Mouse (Mus musculus) megakaryocyte, adult 5-6 weeks (primary cell): ENCODE data around the gene Npw. TPM values are rescaled to one million over a fixed set of nuclear protein-coding genes. Genes with fewer than 3 reads are reported as not detected.

Experiments used
- ATAC-seq: 2 replicates; pipeline ENCODE4 v1.8.0; 2016; ENCODE audit warnings: mild to moderate bottlenecking, inconsistent platforms; ENCODE audit not compliant: poor library complexity, severe bottlenecking
- total RNA-seq, 2 experiments: library from RNA; stranded (forward) in 1 of 2; stranded (reverse) in 1 of 2; fragments of 153-499, 151-499 nt in 1 of 2; fragments of 221-1000, 200-1000 nt in 1 of 2; gene quantifications; 2 replicates each; pipeline versions ENCODE4 v1.2.3 to v1.2.4; 2015 to 2017

Gene Npw
- total RNA-seq (2015) (not detected in 2 replicates), total RNA-seq (2017) (not detected in 2 replicates)

GRCm38 (mm10) chr17:24658017-24658758 lies at the start of gene Npw:
Gene Npw (minus strand): TSS chr17:24658457.
- peak; percentile 49; the same call in 1 of the 2 replicates for ATAC-seq

- peak; percentile 28 for ATAC-seq
Measured at GRCm38 (mm10) chr17:24707801-24708425, 49.7 kb upstream of the Npw start.

DNA sequence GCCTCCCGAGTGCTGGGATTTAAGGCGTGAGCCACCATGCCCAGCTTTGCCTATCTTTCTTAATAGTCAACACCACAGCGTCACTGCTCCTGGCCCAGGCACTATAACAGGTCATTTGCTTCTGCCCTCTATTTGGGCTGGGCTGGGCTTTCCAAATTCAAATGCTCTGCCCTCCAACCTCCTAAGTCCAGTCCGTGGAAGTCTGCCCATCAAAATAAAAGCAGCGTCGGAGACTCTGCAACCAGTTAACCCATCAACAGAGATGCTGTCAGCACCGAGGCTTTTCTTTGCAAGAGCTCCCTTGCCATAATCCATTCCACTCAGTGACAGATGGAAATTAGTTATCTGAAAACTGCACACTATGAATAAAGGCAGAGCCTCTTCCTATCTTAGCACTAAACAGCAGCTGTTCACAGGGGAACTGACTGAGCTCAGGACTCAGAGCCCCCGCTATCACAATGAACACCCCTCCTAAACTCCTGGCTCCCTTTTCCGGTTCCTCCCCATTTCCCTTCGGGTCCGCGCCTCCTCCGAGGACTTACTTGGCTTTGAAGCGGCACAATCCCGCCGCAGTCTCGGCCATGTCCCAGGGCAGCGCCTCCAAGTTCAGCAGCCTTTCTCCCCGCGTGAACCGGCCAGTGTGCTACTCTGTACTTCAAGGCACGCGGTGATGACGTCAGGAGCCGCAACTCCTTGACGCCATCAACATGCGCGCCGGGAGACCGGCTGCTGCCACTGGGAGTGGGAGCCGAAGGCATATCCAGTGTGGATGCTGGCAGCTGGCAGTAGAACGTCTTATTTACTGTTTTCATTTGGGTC lies 48.9 kb upstream of the Npw start, which contains the start of gene Tbl3:
TSS of gene Tbl3 (minus strand) at position 679 of the 819 bp plus-strand sequence.
- ATAC-seq, result peak; percentile 96

DNA sequence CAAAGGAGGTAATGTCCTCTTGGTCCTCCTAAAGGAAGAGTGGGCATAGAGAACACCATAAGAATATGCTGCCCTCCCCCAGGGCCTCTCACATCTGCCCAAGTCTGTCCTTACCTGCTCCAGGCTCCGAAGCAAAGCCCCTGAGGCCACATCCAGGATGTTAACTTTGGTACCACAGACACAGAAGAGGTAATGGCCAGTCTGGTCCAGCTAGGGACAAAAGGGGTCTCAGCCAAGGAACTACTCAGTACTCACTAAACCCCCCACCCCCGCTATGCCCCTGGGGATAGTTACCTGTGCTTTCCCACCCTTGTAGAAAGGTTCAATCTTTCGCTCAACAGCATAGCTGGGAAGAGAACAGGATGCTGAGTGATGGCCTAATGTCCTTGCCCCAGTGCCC lies 47.6 kb upstream of the Npw start:
- ATAC-seq, result no peak

- ATAC-seq, result no peak
Measured at GRCm38 (mm10) chr17:24701251-24701650, 43.0 kb upstream of the Npw start.

DNA sequence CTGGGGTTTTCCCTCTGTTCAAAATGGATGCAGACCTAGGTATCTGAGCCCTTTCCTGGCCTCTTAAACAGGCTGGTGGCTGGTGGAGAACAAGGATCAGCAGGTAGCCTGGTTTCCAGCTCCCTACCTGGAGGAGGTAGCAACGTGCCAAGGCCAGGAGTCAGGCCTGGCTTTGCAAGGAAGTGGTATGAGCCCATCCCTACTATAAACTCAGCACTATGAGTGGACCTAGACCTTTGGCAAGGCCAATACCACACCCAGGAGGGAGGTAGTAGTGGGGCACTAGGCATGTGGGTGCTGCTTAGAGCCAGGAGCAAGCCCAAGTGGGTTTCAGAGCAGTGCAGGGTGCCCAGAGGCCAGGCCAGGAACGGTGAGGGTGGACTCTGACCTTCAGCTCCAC lies 41.2 kb upstream of the Npw start:
- no peak for ATAC-seq

DNA sequence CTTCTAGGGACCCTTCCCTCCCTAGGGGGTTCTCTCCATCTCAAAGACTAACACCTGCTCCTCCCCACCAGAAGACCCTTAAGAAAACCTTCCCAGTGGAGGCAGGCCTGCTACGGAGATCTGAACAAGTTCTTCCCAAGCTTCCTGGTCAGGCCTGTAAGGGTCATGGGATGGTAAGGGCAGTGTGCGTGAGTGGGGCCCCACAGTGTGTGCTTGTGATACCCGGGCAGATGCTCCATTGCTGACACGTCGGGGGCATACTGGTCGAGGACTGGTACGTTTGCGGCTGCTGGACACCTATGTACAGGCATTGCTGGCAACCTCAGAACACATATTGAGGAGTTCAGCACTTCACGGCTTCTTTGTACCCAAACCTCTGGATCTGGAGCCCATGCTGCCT lies 40.5 kb upstream of the Npw start:
- no peak for ATAC-seq

GRCm38 (mm10) chr17:24697985-24698384 lies 39.7 kb upstream of the Npw start:
- ATAC-seq, result no peak

GRCm38 (mm10) chr17:24696011-24696697 lies 37.9 kb upstream of the Npw start, which contains the start of the genes Gfer and Noxo1:
Gene Gfer (minus strand): TSS chr17:24696156.
Gene Noxo1 (plus strand): TSS chr17:24696234.
- peak; percentile 93 for ATAC-seq

DNA sequence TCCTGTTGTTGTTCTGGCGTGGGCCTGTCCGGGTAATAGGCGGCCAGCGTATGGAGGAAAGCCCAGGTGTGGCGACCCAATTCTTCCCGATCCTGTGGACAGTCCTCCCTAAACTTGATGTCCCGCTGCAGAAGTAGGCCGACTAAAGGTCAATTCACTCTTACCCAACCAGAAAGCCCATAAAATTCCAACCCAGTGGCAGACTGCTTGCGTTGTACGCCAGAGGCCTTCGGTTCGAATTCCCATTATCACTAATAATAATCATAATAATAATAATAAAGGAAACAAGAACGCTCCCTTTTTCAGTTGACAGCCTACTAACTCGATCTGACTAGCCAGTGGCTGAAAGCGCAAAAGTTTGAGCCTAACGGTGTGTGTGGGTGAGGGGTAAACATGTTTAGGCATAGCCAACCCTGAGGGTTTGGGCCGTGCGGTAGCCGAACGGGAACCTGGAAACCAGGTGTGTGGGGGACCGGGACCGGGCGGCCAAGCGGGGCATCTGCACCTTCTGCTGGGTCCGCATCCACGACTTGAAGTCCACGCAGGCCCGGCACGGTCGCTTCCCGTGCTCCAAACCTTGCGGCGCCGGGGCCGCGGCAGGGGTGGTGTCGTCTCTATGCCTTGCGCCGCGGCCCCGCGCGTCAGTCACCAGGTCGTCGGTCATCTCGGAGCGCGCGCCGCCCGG lies 37.2 kb upstream of the Npw start:
- ATAC-seq, result no peak

GRCm38 (mm10) chr17:24692385-24692784 lies 34.1 kb upstream of the Npw start:
- no peak for ATAC-seq

- ATAC-seq, result no peak
Measured at GRCm38 (mm10) chr17:24689251-24690081, 31.2 kb upstream of the Npw start, which contains the start of gene Syngr3. Gene Syngr3 (minus strand): TSS chr17:24689955.

GRCm38 (mm10) chr17:24687599-24687998 lies 29.3 kb upstream of the Npw start:
- no peak for ATAC-seq

- peak; percentile 86 for ATAC-seq
Measured at GRCm38 (mm10) chr17:24687146-24687595, 28.9 kb upstream of the Npw start.

- peak; percentile 58 for ATAC-seq
Measured at GRCm38 (mm10) chr17:24686514-24686913, 28.3 kb upstream of the Npw start.

GRCm38 (mm10) chr17:24677500-24678080 lies 19.3 kb upstream of the Npw start:
- ATAC-seq, result no peak

GRCm38 (mm10) chr17:24676877-24677276 lies 18.6 kb upstream of the Npw start:
- no peak for ATAC-seq

DNA sequence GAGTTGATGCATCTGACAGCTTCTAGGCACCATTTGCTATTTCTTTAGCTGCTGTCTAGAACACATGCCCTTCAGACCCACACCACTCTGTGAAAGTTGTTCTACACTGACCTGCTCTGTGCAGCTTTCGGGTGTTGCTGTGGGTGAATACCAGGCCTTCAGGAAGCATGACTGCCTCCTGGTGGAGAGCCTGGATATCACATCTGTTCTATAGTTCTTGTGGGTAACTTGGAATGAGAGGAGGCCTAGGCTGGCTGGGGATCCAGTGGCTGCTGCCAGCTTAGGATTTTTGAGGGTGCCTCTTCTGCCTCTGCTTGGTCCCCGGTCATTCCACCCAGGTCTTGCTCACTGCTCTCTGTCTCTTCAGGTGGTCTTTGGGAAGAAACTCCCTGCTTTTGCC lies 17.9 kb upstream of the Npw start:
- peak; percentile 74 for ATAC-seq

DNA sequence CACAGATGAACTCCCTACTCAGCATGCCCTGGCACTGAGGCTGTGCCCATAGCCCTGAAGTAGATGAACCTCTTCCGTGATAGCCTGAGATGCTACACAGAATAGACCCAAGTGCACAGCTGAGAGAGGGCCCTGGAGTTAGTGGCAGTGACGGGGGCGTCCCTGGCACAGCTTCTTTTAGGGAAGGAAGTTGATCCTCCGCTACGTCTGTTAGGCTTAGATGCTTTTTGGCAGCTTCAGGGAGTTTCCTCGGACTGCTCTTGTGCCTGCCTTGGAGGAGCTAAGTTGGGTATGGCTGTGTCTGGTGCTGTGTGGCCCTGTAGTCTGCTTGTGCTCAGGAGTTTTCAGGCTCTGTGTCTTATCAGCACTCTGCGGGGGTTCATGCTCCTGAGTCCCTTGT lies 16.0 kb upstream of the Npw start:
- no peak for ATAC-seq
